Mouse (Mus musculus) kidney, embryonic 16.5 days (tissue): ENCODE data around the gene Cnot6. TPM values are rescaled to one million over a fixed set of nuclear protein-coding genes. Genes with fewer than 3 reads are reported as not detected.

Experiments
- ATAC-seq: fragments of 200-750 bp; cut with Nextera tagmentation; 2 replicates; pipeline ENCODE4 v1.8.0; 2017; ENCODE audit warnings: moderate TSS enrichment; ENCODE audit not compliant: low FRiP score, low TSS enrichment
- H3K27ac ChIP-seq: fragments of 300-500 bp; sonication (generic); 2 replicates; pipeline ENCODE4 v1.5.1; 2014; ENCODE audit warnings: low read length
- H3K27me3 ChIP-seq: fragments of 300-500 bp; sonication (generic); 2 replicates; pipeline ENCODE4 v1.6.1; 2014; ENCODE audit warnings: low read length, control low read depth, mixed read lengths; ENCODE audit not compliant: insufficient read depth
- H3K36me3 ChIP-seq: fragments of 300-500 bp; sonication (generic); 2 replicates; pipeline ENCODE4 v1.6.1; 2014; ENCODE audit warnings: low read length, control low read depth, mixed read lengths; ENCODE audit not compliant: insufficient read depth
- H3K4me1 ChIP-seq: fragments of 300-500 bp; sonication (generic); 2 replicates; pipeline ENCODE4 v1.6.1; 2014; ENCODE audit warnings: low read length, control low read depth, mixed read lengths; ENCODE audit not compliant: insufficient read depth
- H3K4me2 ChIP-seq: fragments of 300-500 bp; sonication (generic); replicated peaks from 2 replicates; pipeline ENCODE4 v1.6.1; 2014; ENCODE audit warnings: low read depth, low read length
- H3K4me3 ChIP-seq: fragments of 300-500 bp; sonication (generic); 2 replicates; pipeline ENCODE4 v1.5.1; 2014; ENCODE audit warnings: mild to moderate bottlenecking, low read length
- H3K9ac ChIP-seq: fragments of 300-500 bp; sonication (generic); replicated peaks from 2 replicates; pipeline ENCODE4 v1.6.1; 2014; ENCODE audit warnings: low read length
- H3K9me3 ChIP-seq: fragments of 300-500 bp; sonication (generic); 2 replicates; pipeline ENCODE4 v1.6.1; 2016; ENCODE audit warnings: low read length, control low read depth
- WGBS: fragments of 180-500 bp; shearing (Covaris S2); extraction: QIAGEN DNeasy Blood & Tissue Kit; methylation state at CpG from one replicate; pipeline ENCODE4 v1.1.7; 2014; 5-methylcytosine and 5-hydroxymethylcytosine counted together
- polyA plus RNA-seq: library from polyadenylated mRNA; unstranded; fragments of >200 nt; fragmentation: Nextera tagmentation; extraction: Ambion mirVana; gene quantifications from 2 replicates; pipeline ENCODE4 v1.2.1, GENCODE M21; 2015

Cnot6 gene
- polyA plus RNA-seq, 1 experiment from 2014 or later: 53.7 TPM

GRCm38 (mm10) chr11:49719466-49720151 lies 7.1 kb upstream of the Cnot6 start:
- Histone ChIP-seq H3K27me3 (no peaks in the 10 kb centered on the region), H3K4me2 (no peak overlapping the region), H3K27ac (no peak overlapping the region), H3K9ac (no peak overlapping the region), H3K36me3 (no peaks in the 10 kb centered on the region), H3K4me1 (no peaks in the 10 kb centered on the region), H3K9me3 (no peaks in the 10 kb centered on the region), H3K4me3 (no peak overlapping the region)
- 91% methylated on average over 8 of the region's 8 CpGs for WGBS
- ATAC-seq: no peak

GRCm38 (mm10) chr11:49713336-49714334 lies 1.1 kb upstream of the Cnot6 start:
- Histone ChIP-seq H3K27ac (peak overlapping the region; percentile 87), H3K36me3 (no peaks in the 10 kb centered on the region), H3K27me3 (no peaks in the 10 kb centered on the region), H3K4me3 (peak overlapping the region; percentile 95), H3K4me1 (peaks cover 30% of the 10 kb centered on the region), H3K9ac (peak overlapping the region; percentile 63), H3K4me2 (peak overlapping the region; percentile 60), H3K9me3 (no peaks in the 10 kb centered on the region)
- WGBS: 29% methylated on average over 20 of the region's 20 CpGs
- peak; percentile 10; the same call in 1 of the 2 replicates for ATAC-seq

- peak overlapping the region; percentile 72 for H3K4me2 ChIP-seq
- peak overlapping the region; percentile 95 for H3K4me3 ChIP-seq
- H3K36me3 ChIP-seq: no peaks in the 10 kb centered on the region
- no peaks in the 10 kb centered on the region for H3K9me3 ChIP-seq
- peak; percentile 78 for ATAC-seq
- peak overlapping the region; percentile 94 for H3K27ac ChIP-seq
- peaks cover 32% of the 10 kb centered on the region for H3K4me1 ChIP-seq
- WGBS: 0% methylated on average over 48 of the region's 70 CpGs
- no peaks in the 10 kb centered on the region for H3K27me3 ChIP-seq
- H3K9ac ChIP-seq: peak overlapping the region; percentile 99
Observed at GRCm38 (mm10) chr11:49711981-49712554, 455 bp downstream of the Cnot6 start.

DNA sequence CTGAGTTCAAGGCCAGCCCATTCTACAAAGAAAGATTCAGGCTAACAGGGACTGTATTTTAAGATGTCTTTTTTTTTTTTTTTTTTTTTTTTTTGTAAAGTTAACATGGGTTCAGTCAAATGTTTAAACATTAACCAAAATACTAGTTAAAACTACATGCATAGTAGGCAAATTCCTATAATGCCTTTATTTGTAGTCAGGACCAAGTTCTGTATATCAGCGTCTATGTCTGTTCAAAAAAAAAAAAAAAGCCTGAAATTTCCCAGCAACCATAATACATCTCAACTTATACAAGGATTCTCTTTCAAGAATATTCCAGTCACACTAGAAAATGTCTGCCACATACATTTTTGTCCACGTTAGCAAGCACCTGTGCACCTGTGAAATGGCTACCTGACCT lies 1.9 kb downstream of the Cnot6 start:
- Histone ChIP-seq H3K4me3 (peak overlapping the region; percentile 95), H3K27me3 (no peaks in the 10 kb centered on the region), H3K27ac (peak overlapping the region; percentile 40; the same call in 1 of the 2 replicates), H3K9me3 (no peaks in the 10 kb centered on the region), H3K9ac (0 out of 2 replicates have a peak overlapping the region, but pooled peaks have one; percentile 99), H3K36me3 (peaks cover 7% of the 10 kb centered on the region), H3K4me2 (peak overlapping the region; percentile 72), H3K4me1 (peaks cover 32% of the 10 kb centered on the region)
- no peak for ATAC-seq
- 52% methylated on average over 2 of the region's 2 CpGs for WGBS

DNA sequence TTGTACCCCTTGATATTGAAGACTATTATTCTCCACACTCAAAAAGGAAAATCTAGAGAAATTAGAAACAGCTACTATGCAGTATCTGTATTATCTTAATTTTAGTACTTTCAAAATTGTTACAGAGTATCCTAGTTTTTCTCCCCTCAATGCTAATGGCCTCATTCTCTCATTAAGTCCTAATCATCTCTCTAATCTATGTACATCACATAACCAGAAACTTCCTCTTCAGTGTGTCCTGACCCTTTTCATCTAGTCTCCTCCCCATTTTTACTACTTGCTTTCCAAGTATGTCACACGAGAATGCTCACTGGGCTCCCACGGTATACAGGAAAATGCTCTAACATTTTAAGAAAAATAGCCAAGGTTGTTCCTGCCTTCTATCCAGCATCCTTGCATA lies 4.7 kb downstream of the Cnot6 start:
- 59% methylated on average over 2 of the region's 2 CpGs for WGBS

DNA sequence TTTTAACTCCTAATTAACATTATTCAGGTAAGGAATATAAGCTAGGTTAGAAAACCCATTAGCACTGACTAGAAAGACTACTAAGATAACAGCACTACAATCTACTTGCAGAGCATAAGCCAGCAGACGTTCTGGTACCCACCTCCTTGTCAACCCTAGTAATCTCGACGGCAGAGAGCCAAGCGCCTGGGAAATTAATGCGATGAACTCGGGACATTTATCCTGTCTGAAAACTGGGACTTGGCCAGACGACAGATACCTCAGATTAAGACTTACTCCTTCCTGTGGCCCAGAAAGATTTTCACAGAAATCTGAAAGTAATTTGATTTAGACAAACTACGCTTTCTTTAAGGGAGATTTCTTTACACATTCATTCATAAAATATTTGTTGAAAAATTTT lies 7.7 kb downstream of the Cnot6 start:
- H3K27me3 ChIP-seq: no peaks in the 10 kb centered on the region
- no peaks in the 10 kb centered on the region for H3K9me3 ChIP-seq
- 85% methylated on average over 8 of the region's 8 CpGs for WGBS
- no peak overlapping the region for H3K4me3 ChIP-seq
- H3K4me1 ChIP-seq: peaks cover 14% of the 10 kb centered on the region
- no peak overlapping the region for H3K4me2 ChIP-seq
- H3K36me3 ChIP-seq: peaks cover 33% of the 10 kb centered on the region
- no peak overlapping the region for H3K27ac ChIP-seq
- ATAC-seq: no peak
- H3K9ac ChIP-seq: no peak overlapping the region

More for the DNA sequence above, 4.7 kb downstream of the Cnot6 start:
- Histone ChIP-seq H3K4me1 (peaks cover 23% of the 10 kb centered on the region), H3K36me3 (peaks cover 17% of the 10 kb centered on the region), H3K9ac (no peak overlapping the region), H3K9me3 (no peaks in the 10 kb centered on the region), H3K4me3 (no peak overlapping the region), H3K27ac (no peak overlapping the region), H3K27me3 (no peaks in the 10 kb centered on the region), H3K4me2 (no peak overlapping the region)
- no peak for ATAC-seq

DNA sequence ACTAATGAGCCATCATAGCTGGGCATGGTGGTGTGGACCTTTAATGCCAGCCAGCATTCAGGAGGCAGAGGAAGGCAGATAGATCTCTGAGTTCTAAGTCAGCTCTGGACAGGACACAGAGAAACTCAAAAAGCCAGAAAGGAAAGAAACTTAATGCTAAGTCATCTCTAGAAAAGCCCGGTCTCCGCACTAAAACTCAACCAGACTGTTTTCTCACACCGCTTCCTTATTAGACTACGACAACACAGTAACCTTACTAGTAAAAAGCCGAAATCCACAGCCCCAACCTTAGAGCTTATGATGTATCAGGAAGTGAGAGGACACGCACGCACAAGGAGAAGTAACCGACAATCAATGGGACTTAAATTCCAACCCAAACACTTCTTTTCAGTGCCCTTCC lies 10.5 kb downstream of the Cnot6 start:
- Histone ChIP-seq H3K9me3 (no peaks in the 10 kb centered on the region), H3K4me1 (no peaks in the 10 kb centered on the region), H3K9ac (no peak overlapping the region), H3K36me3 (peaks cover 42% of the 10 kb centered on the region), H3K27ac (no peak overlapping the region), H3K4me2 (no peak overlapping the region), H3K4me3 (no peak overlapping the region), H3K27me3 (no peaks in the 10 kb centered on the region)
- ATAC-seq: no peak
- WGBS: 96% methylated on average over 8 of the region's 8 CpGs

DNA sequence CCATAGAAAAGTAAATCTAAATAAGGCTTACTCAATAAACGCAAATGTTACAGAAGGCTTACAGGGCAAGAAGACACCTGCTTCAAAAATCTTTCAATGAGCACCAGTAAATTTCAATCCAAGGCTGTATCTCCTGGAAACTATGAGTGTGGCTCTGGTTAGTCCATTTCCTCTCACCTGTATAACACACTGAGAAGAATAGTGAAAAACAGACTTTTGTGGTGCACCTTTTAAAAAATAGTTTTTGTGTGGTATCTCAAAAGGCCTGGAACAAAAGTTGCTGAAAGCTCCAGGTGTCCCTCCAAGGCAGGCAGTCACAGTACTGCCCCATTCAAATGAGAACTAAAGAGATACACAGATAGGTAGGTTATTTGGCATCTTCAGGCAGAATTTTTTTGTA lies 13.4 kb downstream of the Cnot6 start:
- no peaks in the 10 kb centered on the region for H3K27me3 ChIP-seq
- 91% methylated on average over 1 of the region's 1 CpGs for WGBS
- ATAC-seq: no peak
- H3K4me1 ChIP-seq: no peaks in the 10 kb centered on the region
- H3K36me3 ChIP-seq: peaks cover 26% of the 10 kb centered on the region
- H3K4me2 ChIP-seq: no peak overlapping the region
- no peak overlapping the region for H3K27ac ChIP-seq
- H3K9me3 ChIP-seq: no peaks in the 10 kb centered on the region
- no peak overlapping the region for H3K9ac ChIP-seq
- H3K4me3 ChIP-seq: no peak overlapping the region

DNA sequence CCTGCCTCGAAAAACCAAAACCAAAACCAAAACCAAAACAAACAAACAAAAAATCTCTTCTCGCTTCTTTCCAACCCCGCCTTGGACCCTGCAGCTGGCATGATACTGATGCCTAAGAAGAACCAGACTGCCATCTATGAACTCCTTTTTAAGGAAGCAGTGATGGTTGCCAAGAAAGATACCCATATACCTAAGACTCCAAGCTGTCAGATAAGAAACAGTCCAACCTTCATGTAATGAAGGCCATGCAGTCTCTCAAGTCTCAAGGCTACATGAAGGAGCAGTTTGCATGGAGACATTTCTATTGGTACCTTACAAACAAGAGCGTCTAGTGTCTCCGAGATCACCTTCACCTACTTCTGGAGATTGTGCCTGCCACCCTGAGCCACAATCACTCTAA lies 14.7 kb downstream of the Cnot6 start:
- Histone ChIP-seq H3K9me3 (no peaks in the 10 kb centered on the region), H3K4me1 (no peaks in the 10 kb centered on the region), H3K27me3 (no peaks in the 10 kb centered on the region), H3K27ac (no peak overlapping the region), H3K4me2 (no peak overlapping the region), H3K36me3 (peaks cover 30% of the 10 kb centered on the region), H3K9ac (no peak overlapping the region), H3K4me3 (no peak overlapping the region)
- WGBS: 94% methylated on average over 5 of the region's 5 CpGs
- ATAC-seq: no peak
